Mouse (Mus musculus): Measurements from ENCODE around the gene Ccdc9b.
A peak's percentile ranks its signal among the peaks of the same experiment; 100 is the strongest.

The Ccdc9b gene

DNA sequence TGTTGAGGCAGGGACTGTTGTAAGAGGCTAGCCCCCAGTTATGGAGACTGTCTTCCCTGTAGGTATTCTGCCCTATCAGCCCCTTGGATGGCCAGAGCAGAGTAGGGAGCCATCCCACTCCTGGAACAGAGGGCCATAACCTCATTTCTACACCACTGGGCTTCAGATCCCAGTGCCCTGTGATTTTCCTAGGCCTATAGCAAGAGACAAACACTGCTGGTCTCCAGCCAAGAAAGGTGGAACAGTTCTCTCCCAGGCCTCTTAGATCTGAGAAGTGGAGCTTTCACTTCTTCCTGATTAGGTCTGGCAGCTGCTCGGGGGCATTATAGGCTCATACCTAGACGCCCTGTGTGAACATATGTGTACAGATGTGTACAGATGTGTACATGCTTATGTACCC, 13.8 kb upstream of the Ccdc9b start:
- no peak for DNase-seq

GRCm38 (mm10) chr2:118775846-118776245, 13.4 kb upstream of the Ccdc9b start:
- DNase-seq: peak in 1 of 2 experiments; percentile 49

DNA sequence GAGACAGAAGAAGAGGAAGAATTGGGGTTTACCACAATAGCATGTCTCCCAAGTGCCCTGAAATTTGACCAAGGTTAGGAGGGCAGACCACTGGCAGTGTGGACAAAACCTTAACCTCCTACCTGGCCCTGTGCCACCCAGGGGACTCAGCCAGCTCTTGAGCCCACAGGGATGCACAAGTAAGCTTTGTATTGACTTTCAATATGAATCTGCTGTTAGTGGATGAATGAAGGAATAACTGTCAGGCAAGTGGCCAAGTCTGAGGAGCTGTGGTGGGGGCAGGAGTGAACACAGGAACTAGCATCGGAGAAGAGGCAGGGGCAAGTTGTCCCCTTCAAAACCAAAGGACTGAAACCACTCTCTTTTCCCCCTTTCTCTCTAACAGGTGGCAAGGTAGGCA, 12.9 kb upstream of the Ccdc9b start:
- no peak for DNase-seq

GRCm38 (mm10) chr2:118774536-118774935, 12.1 kb upstream of the Ccdc9b start:
- DNase-seq: no peak

DNA sequence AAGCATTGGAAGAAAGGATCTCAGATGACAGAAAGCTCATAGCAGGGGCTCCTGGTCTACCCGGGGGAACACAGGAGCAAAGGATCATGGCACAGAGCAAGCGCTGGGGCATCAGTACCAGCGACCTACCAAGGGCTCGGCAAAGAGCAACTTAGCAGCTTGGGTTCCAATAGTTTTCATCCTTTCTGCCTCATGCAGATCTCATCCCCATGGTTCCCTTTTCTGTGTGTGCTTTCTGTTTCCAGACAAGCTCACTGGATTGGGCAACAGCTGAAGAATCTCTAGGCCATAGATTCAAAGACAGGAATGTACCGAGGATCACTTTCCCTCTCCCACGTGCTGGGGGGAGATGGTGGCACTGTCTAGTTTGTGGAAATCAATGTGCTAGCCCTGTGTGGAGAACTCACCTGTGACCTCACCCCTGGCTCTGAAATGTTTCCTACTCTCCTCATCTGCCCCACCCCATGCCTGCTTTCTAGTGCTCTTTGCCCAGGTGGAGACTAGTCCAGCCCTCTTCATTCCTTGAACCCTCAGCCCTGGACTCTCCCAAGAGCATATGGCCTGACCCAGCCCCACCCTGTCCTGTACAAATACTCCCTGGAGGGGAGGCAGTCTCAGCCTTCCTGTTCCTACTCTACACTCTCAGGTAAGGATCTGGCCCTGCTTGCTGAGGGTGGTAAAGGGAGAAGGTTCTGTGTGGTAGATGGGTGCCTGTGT, 9.9 kb upstream of the Ccdc9b start, which contains the start of gene Phgr1:
TSS of gene Phgr1 (plus strand) at position 612 of the 717 bp plus-strand sequence.
- no peak for DNase-seq

DNA sequence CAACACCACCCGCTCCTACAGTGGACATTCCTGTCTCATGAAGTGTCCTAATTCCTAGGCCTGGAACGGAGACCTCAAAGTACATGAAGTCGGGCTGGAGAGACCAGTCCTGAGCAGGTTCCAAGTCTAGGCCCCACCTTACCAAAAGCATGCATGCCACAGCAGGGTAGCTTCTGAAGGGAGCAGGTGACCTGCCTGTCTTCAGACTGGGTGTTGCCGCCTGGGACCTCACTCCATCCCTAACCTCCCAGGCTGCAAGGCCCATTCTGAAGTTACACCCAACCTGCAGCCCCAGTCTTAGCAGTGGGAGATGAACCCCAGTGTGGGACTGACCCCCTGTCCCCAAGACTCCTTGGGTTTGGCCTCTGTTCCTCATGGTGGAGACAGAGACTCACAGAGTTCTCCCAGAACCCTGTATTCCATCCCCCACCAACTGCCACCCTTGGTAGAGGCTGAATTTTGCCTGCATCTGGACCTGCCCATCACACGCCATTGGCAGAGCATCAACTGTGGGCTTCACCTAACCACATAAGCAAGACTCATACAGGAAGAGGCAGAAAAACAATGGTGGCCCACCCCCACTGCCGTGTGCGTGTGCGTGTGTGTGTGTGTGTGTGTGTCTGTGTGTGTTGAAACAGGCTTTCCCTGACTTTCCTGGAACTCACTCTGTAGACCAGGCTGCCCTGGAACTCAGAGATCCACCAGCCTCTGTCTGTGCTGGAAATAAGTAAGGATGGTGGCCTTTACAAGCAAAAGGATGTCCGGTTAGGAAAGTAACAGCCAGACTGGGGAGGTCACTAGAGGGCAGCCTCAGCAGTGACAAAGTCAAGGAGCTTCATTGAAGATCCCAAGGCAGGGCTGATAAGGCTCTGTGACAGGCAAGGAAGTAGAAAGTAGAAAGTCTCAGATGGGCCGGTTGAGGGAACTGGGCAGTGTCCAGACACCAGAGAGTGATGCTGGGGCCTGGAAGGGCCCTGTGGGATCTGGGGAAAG, 3.9 kb upstream of the Ccdc9b start:
- peak; percentile 45 to 48 for DNase-seq

DNA sequence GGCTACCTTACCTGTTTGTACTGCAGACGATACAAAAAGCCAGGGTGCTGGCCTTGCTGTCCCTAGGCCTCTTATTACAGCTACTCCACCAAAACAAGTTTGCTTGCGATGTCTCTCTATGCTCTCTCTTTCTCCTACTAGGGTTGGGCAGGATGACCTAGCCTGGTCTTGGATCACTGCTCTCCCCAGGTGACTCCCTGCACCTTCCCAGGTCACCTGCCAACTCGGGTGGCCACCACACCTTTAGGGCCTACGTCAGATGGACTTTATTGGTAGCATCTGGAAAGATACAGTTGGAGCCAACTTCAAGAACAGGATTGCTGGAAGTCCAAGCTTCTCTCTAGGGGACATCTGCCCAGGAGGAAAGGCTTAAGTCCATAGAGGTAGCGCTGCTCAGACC, 2.4 kb upstream of the Ccdc9b start:
- DNase-seq: no peak

DNA sequence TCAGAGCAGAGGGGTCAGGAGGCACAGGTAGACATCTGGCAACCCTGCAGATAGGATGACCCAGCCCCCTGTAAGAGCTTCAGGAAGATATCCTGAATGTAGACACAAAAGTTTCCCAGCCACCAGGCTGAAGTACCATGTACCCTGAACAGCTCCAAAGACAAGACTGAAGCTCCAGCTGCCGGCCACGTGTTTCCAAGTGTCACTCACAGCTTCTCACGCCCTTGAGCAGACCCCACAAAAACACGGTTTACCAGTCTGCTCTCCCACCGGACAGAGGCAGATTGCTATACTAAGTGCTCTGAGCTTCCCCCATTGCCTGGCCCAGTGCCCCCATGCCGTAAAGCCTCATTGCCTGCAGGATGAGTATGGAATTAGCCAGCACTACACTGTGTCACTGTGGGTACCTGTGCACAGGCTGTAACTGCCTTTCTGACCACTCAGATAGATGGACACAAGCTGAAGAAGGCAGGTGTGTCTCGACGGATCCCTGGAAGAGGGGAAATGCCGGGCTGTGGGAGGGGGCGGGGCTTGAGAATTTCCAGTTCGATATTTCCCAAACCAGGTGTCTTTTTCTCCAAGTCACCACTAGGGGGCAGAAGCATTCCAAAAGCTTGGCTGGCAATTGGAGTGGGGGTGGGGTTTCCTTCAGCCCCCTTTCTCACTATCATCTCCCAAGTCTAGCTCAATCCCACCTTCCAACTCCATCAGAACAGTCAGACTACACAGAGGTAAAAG, 1.8 kb upstream of the Ccdc9b start:
- peak in 1 of 2 experiments; percentile 59 for DNase-seq

- peak; percentile 71 to 80 for DNase-seq
Measured at GRCm38 (mm10) chr2:118763469-118763868, 1.0 kb upstream of the Ccdc9b start.

- DNase-seq: no peak
Measured at GRCm38 (mm10) chr2:118762784-118763148, 305 bp upstream of the Ccdc9b start.

GRCm38 (mm10) chr2:118761358-118761757, 1.1 kb downstream of the Ccdc9b start:
- peak in 1 of 2 experiments; percentile 40 for DNase-seq

GRCm38 (mm10) chr2:118760311-118761025, 2.0 kb downstream of the Ccdc9b start:
- no peak for DNase-seq

DNA sequence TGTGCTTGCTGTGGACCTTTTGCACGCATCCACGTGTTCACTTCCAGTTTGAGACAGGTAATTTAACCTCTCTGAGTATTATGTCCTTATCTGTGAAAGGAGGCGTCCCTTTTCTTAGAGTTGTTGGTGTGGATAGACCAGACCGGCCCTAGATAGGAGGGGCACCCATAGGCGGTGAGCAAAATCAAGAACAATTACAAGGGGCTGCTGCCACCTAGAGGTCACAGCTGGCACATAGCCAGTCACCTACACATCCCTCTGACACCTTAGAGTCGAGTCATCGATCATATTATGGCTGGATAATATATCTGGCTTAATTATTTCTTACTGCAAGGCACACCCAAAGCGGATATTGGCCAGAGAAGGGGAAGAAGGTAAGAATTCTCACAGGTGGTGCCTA, 2.6 kb downstream of the Ccdc9b start:
- peak; percentile 63 to 80 for DNase-seq

DNA sequence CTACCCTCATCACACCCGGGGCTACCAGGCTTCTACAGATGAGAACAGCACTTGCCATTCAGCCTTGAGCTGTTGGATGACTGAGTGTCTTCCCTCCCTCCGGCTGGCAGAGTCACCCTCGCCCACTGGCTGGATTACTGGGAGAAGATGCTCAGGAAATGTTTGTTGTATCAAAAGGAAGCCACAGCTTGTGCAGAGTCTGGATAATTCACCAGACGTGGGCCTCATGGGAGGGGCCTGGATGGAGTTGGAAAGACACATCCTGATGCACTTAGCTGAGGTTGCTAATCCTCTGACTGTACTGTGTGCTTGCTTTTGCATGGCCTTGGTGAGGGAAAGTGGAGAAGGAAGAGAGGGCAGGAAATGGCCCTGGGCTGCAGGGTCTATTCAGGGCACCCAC, 6.4 kb downstream of the Ccdc9b start:
- DNase-seq: peak in 1 of 2 experiments; percentile 65

GRCm38 (mm10) chr2:118755407-118755806, 7.1 kb downstream of the Ccdc9b start:
- no peak for DNase-seq

GRCm38 (mm10) chr2:118754143-118754542, 8.3 kb downstream of the Ccdc9b start:
- DNase-seq: no peak

DNA sequence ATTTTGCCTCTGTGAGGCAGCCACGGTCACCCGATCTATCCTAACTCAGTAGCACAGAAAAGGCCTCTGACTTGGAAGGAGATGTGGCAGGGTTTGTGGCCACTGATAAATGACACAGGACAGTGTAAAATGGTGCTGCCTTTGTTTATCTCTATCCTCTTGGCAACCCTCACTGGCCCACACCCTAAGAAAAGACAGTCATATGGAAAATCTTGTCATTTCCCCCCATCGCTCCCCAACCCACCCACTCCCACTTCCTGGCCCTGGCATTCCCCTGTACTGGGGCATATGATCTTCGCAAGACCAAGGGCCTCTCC, 9.7 kb downstream of the Ccdc9b start:
- DNase-seq: no peak

- DNase-seq: no peak
Measured at GRCm38 (mm10) chr2:118751896-118752791, 10.3 kb downstream of the Ccdc9b start.

GRCm38 (mm10) chr2:118750476-118750875, 12.0 kb downstream of the Ccdc9b start:
- no peak for DNase-seq

DNA sequence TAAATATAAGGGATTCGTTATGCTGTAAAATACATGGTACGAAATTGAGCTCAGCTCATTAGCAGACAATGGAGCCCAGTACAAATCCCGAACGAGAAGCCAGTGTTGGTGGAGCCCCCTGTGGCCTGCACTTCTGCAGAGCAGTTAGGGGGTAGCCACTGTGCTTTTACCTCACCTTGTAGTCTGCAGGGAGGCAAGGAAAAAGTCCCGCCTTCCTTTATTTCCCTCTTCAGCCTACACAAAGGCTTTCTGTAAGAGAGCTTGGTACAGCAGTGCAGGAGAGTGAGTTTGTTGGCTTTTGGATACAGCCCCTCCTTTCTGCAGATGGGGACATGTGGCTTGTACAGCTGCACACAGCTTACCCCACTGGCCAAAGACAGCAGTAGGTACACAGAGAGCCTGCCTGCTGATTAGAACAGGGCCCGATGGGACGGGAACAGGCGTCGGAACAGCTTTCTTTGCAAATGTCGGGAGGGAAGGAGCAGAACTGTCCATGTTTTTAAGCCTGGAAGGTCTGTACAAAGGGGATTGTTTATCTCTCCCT, 13.0 kb downstream of the Ccdc9b start:
- DNase-seq: no peak

GRCm38 (mm10) chr2:118747301-118747960, 15.0 kb downstream of the Ccdc9b start:
- peak; percentile 70 to 75 for DNase-seq

All from lung, postnatal 4 days (tissue).